Mouse (Mus musculus) MEL (cell line): ENCODE results near the gene Map3k19. TPM values are rescaled to one million over a fixed set of nuclear protein-coding genes. Genes with fewer than 3 reads are reported as not detected.

Experiments used
- DNase-seq: peaks from one replicate; pipeline ENCODE4 v3.0.0; 2011; ENCODE audit warnings: low read depth, low spot score
- H3K27ac ChIP-seq: 2 replicates; pipeline ENCODE4 v1.5.1; 2012; ENCODE audit warnings: low read depth, mild to moderate bottlenecking, control low read depth, low read length, moderate library complexity; ENCODE audit not compliant: control insufficient read depth
- H3K27me3 ChIP-seq, 2 experiments: fragments of 150-350 bp in 1 of 2; sonication (generic) in 1 of 2; 2 replicates each; pipeline ENCODE4 v1.6.1; 2012; ENCODE audit warnings: low read length in 2 of 2, mild to moderate bottlenecking in 2 of 2, improper control_type of control experiment in 1 of 2, moderate library complexity in 1 of 2; ENCODE audit not compliant: insufficient read depth in 2 of 2, control insufficient read depth in 1 of 2
- H3K36me3 ChIP-seq, 2 experiments: 2 replicates each; pipeline ENCODE4 v1.6.1; 2012 to 2014; ENCODE audit warnings: low read length in 2 of 2, improper control_type of control experiment in 1 of 2, inconsistent platforms in 1 of 2, mild to moderate bottlenecking in 1 of 2; ENCODE audit not compliant: insufficient read depth in 2 of 2, control insufficient read depth in 1 of 2
- H3K4me1 ChIP-seq, 2 experiments: fragments of 150-350 bp in 1 of 2; sonication (generic) in 1 of 2; 2 replicates each; pipeline ENCODE4 v1.6.1; 2012; ENCODE audit warnings: low read length in 2 of 2, improper control_type of control experiment in 1 of 2, mild to moderate bottlenecking in 1 of 2; ENCODE audit not compliant: insufficient read depth in 2 of 2, control insufficient read depth in 1 of 2
- H3K4me3 ChIP-seq, 2 experiments: fragments of 150-350 bp in 1 of 2; sonication (generic) in 1 of 2; 2 replicates each; pipeline ENCODE4 v1.5.1; 2012; ENCODE audit warnings: low read depth in 2 of 2, low read length in 2 of 2, mild to moderate bottlenecking in 2 of 2, moderate library complexity in 2 of 2, control low read depth in 1 of 2, improper control_type of control experiment in 1 of 2; ENCODE audit not compliant: control insufficient read depth in 1 of 2, insufficient read depth in 1 of 2
- H3K79me2 ChIP-seq: 2 replicates; pipeline ENCODE4 v1.6.1; 2012; ENCODE audit warnings: mild to moderate bottlenecking, low read length, moderate library complexity; ENCODE audit not compliant: control insufficient read depth, poor library complexity, insufficient read depth
- H3K9ac ChIP-seq: 2 replicates; pipeline ENCODE4 v1.6.1; 2012; ENCODE audit warnings: low read depth, mild to moderate bottlenecking, control low read depth, low read length, moderate library complexity; ENCODE audit not compliant: control insufficient read depth, poor library complexity, severe bottlenecking
- H3K9me3 ChIP-seq: fragments of 150-350 bp; sonication (generic); replicated peaks from 2 replicates; pipeline ENCODE4 v1.6.1; 2012; ENCODE audit warnings: mild to moderate bottlenecking, low read length, improper control_type of control experiment, moderate library complexity; ENCODE audit not compliant: insufficient read depth
- BHLHE40 ChIP-seq: IDR thresholded peaks from 2 replicates; pipeline ENCODE4 v1.6.1; 2012; ENCODE audit warnings: low read depth, mild to moderate bottlenecking, inconsistent platforms, low read length, improper control_type of control experiment, borderline replicate concordance
- CHD1 ChIP-seq: IDR thresholded peaks from 2 replicates; pipeline ENCODE4 v1.6.1; 2012; ENCODE audit warnings: low read depth, mild to moderate bottlenecking, inconsistent platforms, low read length, improper control_type of control experiment
- CHD2 ChIP-seq: IDR thresholded peaks from 2 replicates; pipeline ENCODE4 v1.6.1; 2011; ENCODE audit warnings: low read length, improper control_type of control experiment
- EP300 ChIP-seq, 2 experiments: IDR thresholded peaks; 2 replicates each; pipeline ENCODE4 v1.6.1; 2011; ENCODE audit warnings: improper control_type of control experiment in 2 of 2, low read length in 2 of 2, low read depth in 1 of 2, mild to moderate bottlenecking in 1 of 2
- GATA1 ChIP-seq: IDR thresholded peaks from 2 replicates; pipeline ENCODE4 v1.6.1; 2011; ENCODE audit warnings: low read depth, low read length, improper control_type of control experiment
- MAFK ChIP-seq: IDR thresholded peaks from 2 replicates; pipeline ENCODE4 v1.6.1; 2011; ENCODE audit warnings: low read depth, mild to moderate bottlenecking, low read length, improper control_type of control experiment, borderline replicate concordance
- MAZ ChIP-seq: IDR thresholded peaks from 2 replicates; pipeline ENCODE4 v1.6.1; 2012; ENCODE audit warnings: low read depth, mild to moderate bottlenecking, inconsistent platforms, low read length, improper control_type of control experiment
- MEF2A ChIP-seq: IDR thresholded peaks from 2 replicates; pipeline ENCODE4 v1.6.1; 2014; ENCODE audit warnings: low read depth, mild to moderate bottlenecking, inconsistent platforms, low read length, improper control_type of control experiment; ENCODE audit not compliant: poor library complexity, insufficient replicate concordance, severe bottlenecking; ENCODE audit errors: extremely low read depth
- MXI1 ChIP-seq: IDR thresholded peaks from 2 replicates; pipeline ENCODE4 v1.6.1; 2011; ENCODE audit warnings: mild to moderate bottlenecking, low read depth, low read length, improper control_type of control experiment
- MYB ChIP-seq: IDR thresholded peaks from 2 replicates; pipeline ENCODE4 v1.6.1; 2011; ENCODE audit warnings: mild to moderate bottlenecking, low read depth, low read length, improper control_type of control experiment
- SMC3 ChIP-seq: IDR thresholded peaks from 2 replicates; pipeline ENCODE4 v1.6.1; 2011; ENCODE audit warnings: low read depth, low read length, improper control_type of control experiment
- TAL1 ChIP-seq: IDR thresholded peaks from 2 replicates; pipeline ENCODE4 v1.6.1; 2012; ENCODE audit warnings: mild to moderate bottlenecking, inconsistent platforms, low read length, moderate library complexity, mixed read lengths
- UBTF ChIP-seq: IDR thresholded peaks from 2 replicates; pipeline ENCODE4 v1.6.1; 2012; ENCODE audit warnings: low read depth, mild to moderate bottlenecking, inconsistent platforms, low read length, improper control_type of control experiment, moderate library complexity, borderline replicate concordance; ENCODE audit not compliant: insufficient read depth
- USF1 ChIP-seq: IDR thresholded peaks from 2 replicates; pipeline ENCODE4 v1.6.1; 2014; ENCODE audit warnings: low read depth, mild to moderate bottlenecking, inconsistent platforms, low read length, improper control_type of control experiment, moderate library complexity
- ZC3H11A ChIP-seq: IDR thresholded peaks from 2 replicates; pipeline ENCODE4 v1.6.1; 2012; ENCODE audit warnings: low read depth, mild to moderate bottlenecking, inconsistent platforms, low read length, improper control_type of control experiment
- ZMIZ1 ChIP-seq: IDR thresholded peaks from 2 replicates; pipeline ENCODE4 v1.6.1; 2012; ENCODE audit warnings: low read depth, mild to moderate bottlenecking, inconsistent platforms, low read length, improper control_type of control experiment, moderate library complexity
- polyA plus RNA-seq, 2 experiments: library from polyadenylated mRNA; stranded (reverse) in 1 of 2; unstranded in 1 of 2; fragments of >175 nt in 1 of 2; fragments of >200 nt in 1 of 2; gene quantifications; 2 replicates each; pipeline versions ENCODE4 v1.2.1 to v1.2.4; 2012; ENCODE audit warnings: low replicate concordance in 2 of 2, low read depth in 1 of 2; ENCODE audit not compliant: insufficient read length in 2 of 2, insufficient read depth in 1 of 2, missing spikeins in 1 of 2
- total RNA-seq: library from RNA; depleted of rRNA; stranded (reverse); fragments of 300-350 nt; gene quantifications from 2 replicates; pipeline ENCODE4 v1.2.3, GENCODE M21; 2012

The Map3k19 gene
- total and polyA plus RNA-seq, 3 experiments = not detected

DNA sequence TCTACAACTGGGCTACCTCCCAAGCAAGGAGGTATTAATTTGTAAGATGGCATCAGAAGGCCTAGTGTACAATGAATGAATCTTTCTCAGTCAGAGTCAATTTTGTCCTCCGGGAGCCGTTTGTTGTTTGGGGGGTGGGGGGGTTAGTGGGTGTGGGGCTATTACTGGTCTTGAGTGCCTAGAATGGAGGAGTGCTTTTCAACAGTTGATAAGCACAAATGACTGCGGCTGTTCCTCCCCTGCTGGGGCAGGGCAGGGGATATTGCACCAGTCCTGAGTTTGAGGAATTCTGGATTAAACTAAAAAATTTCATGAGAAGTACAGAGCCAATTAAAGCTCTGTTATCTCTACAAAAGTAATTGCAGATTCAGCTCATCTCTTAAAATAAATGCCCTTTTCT is 74.7 kb downstream of the Map3k19 start:
- TF ChIP-seq MEF2A (no peak), BHLHE40 (no peak), GATA1 (0 out of 2 replicates have a peak, but pooled peaks have one; percentile 23), MYB (no peak), CHD1 (no peak), UBTF (no peak), ZC3H11A (no peak), USF1 (no peak), SMC3 (no peak), EP300 (IDR thresholded peaks at IDR 0.05; ENCODE audit: low read depth in 1 of 2, low read length in 2 of 2) (0 out of 4 replicates have a peak, but pooled peaks of 1 of the 2 experiments have one; percentile 18), TAL1 (no peak), MAZ (no peak), ZMIZ1 (no peak), MAFK (no peak), MXI1 (no peak)
- Histone ChIP-seq H3K36me3 (peaks cover 11 to 73% of the 10 kb centered on the region in 2 experiments; a peak in 3 of 4 replicates), H3K27ac (peak overlapping the region; percentile 3; the same call in 1 of the 2 replicates), H3K9ac (peak overlapping the region; percentile 2; the same call in 1 of the 2 replicates), H3K79me2 (peaks cover 86% of the 10 kb centered on the region), H3K4me3 (peak overlapping the region in 1 of 2 experiments; percentile 44; a peak in 2 of 4 replicates), H3K9me3 (no peaks in the 10 kb centered on the region), H3K4me1 (peaks cover 21 to 35% of the 10 kb centered on the region in 2 experiments), H3K27me3 (no peaks in the 10 kb centered on the region)
- DNase-seq = peak; percentile 46

DNA sequence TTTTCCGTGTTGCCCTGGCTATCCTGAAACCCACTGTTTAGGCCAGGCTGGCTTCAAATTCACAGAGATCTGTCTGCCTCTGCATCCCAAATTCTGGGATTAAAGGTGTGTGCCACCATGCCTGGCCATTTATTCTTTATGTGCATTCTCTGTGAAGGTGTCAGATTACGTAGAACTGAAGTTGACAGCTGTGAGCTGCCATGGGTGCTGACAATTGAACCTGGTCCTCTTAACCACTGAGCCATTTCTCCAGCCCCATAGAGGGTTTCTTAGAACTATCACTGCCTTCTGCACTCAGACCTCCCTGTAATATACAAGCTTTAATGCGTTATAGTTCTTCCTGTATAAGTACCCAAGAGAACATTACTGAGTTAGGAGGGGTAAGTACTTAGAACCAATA is 76.2 kb downstream of the Map3k19 start:
- peaks cover 20 to 33% of the 10 kb centered on the region in 2 experiments for H3K4me1 ChIP-seq
- H3K27ac ChIP-seq = no peak overlapping the region
- TF ChIP-seq EP300 (IDR thresholded peaks at IDR 0.05; ENCODE audit: low read depth in 1 of 2, low read length in 2 of 2) = no peak
- no peak for TF ChIP-seq CHD2
- TF ChIP-seq USF1 = no peak
- no peak for TF ChIP-seq ZC3H11A
- TF ChIP-seq, all 39 proteins: peak for 0
- H3K9me3 ChIP-seq = no peaks in the 10 kb centered on the region
- no peak overlapping the region for H3K9ac ChIP-seq
- no peak overlapping the region for H3K4me3 ChIP-seq
- H3K79me2 ChIP-seq = peaks cover 83% of the 10 kb centered on the region
- no peak for DNase-seq
- peaks cover 11 to 59% of the 10 kb centered on the region in 2 experiments; a peak in 3 of 4 replicates for H3K36me3 ChIP-seq
- no peaks in the 10 kb centered on the region for H3K27me3 ChIP-seq
